Mouse (Mus musculus) midbrain, embryonic 14.5 days (tissue): ENCODE data around the gene Dnm3. TPM values are rescaled to one million over a fixed set of nuclear protein-coding genes. Genes with fewer than 3 reads are reported as not detected.

ENCODE experiments used
- ATAC-seq: fragments of 200-750 bp; cut with Nextera tagmentation; 2 replicates; pipeline ENCODE4 v1.8.0; 2017; ENCODE audit warnings: moderate number of reproducible peaks, moderate library complexity; ENCODE audit not compliant: low FRiP score, low TSS enrichment
- DNase-seq: peaks from one replicate; pipeline ENCODE4 v3.0.0-alpha.2; 2015
- H3K27ac ChIP-seq: fragments of 300-500 bp; sonication (generic); replicated peaks from 2 replicates; pipeline ENCODE4 v1.5.1; 2014; ENCODE audit warnings: mild to moderate bottlenecking, low read depth, low read length, moderate library complexity
- H3K27me3 ChIP-seq: fragments of 300-500 bp; sonication (generic); 2 replicates; pipeline ENCODE4 v1.6.1; 2014; ENCODE audit warnings: low read length, control low read depth, mixed read lengths; ENCODE audit not compliant: control insufficient read depth, insufficient read depth
- H3K36me3 ChIP-seq: fragments of 300-500 bp; sonication (generic); 2 replicates; pipeline ENCODE4 v1.6.1; 2014; ENCODE audit warnings: low read length, control low read depth; ENCODE audit not compliant: control insufficient read depth, insufficient read depth
- H3K4me1 ChIP-seq: fragments of 300-500 bp; sonication (generic); 2 replicates; pipeline ENCODE4 v1.6.1; 2014; ENCODE audit warnings: mild to moderate bottlenecking, antibody characterized with exemption, low read length, control low read depth; ENCODE audit not compliant: control insufficient read depth, insufficient read depth
- H3K4me2 ChIP-seq: fragments of 300-500 bp; sonication (generic); 2 replicates; pipeline ENCODE4 v1.6.1; 2014; ENCODE audit warnings: mild to moderate bottlenecking, low read length, moderate library complexity
- H3K4me3 ChIP-seq: fragments of 300-500 bp; sonication (generic); replicated peaks from 2 replicates; pipeline ENCODE4 v1.5.1; 2014; ENCODE audit warnings: low read depth, low read length
- H3K9ac ChIP-seq: fragments of 300-500 bp; sonication (generic); replicated peaks from 2 replicates; pipeline ENCODE4 v1.6.1; 2014; ENCODE audit warnings: mild to moderate bottlenecking, low read length, moderate library complexity
- H3K9me3 ChIP-seq: fragments of 300-500 bp; sonication (generic); 2 replicates; pipeline ENCODE4 v1.6.1; 2016; ENCODE audit warnings: low read length, control low read depth, mixed read lengths; ENCODE audit not compliant: control insufficient read depth
- WGBS: fragments of 180-500 bp; shearing (Covaris S2); extraction: QIAGEN DNeasy Blood & Tissue Kit; methylation state at CpG from one replicate; pipeline ENCODE4 v1.1.7; 2014; 5-methylcytosine and 5-hydroxymethylcytosine counted together
- polyA plus RNA-seq: library from polyadenylated mRNA; unstranded; fragments of >200 nt; fragmentation: Nextera tagmentation; extraction: Ambion mirVana; gene quantifications from 2 replicates; pipeline ENCODE4 v1.2.1, GENCODE M21; 2014

Gene Dnm3
- polyA plus RNA-seq, 1 experiment from 2014 or later, result 62.0 TPM

DNA sequence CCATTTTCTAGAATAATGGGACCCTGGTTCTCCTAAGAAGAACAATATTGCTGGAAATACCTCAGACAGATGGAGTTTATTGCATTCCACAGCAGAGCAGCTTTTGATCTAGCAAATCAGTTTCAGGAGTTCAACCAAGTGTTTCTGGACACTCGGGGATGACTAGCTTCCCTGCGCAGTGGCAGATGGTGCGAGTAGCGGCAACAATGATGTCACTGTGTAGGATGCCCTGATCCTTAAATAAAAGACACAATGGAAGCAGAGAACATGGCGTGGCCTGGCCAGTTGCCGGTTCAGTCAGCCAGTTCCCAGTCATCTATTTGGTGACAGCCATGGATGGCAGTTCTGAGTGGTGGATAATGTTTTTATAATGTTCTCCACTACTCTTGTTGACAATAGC is 400.4 kb downstream of the Dnm3 start:
- H3K9me3 ChIP-seq, result no peaks in the 10 kb centered on the region
- H3K4me3 ChIP-seq, result no peak overlapping the region
- H3K36me3 ChIP-seq, result no peaks in the 10 kb centered on the region
- no peak overlapping the region for H3K4me2 ChIP-seq
- WGBS, result 69% methylated on average over 6 of the region's 6 CpGs
- no peaks in the 10 kb centered on the region for H3K4me1 ChIP-seq
- no peak overlapping the region for H3K9ac ChIP-seq
- DNase-seq, result no peak
- no peaks in the 10 kb centered on the region for H3K27me3 ChIP-seq
- no peak for ATAC-seq
- H3K27ac ChIP-seq, result no peak overlapping the region

DNA sequence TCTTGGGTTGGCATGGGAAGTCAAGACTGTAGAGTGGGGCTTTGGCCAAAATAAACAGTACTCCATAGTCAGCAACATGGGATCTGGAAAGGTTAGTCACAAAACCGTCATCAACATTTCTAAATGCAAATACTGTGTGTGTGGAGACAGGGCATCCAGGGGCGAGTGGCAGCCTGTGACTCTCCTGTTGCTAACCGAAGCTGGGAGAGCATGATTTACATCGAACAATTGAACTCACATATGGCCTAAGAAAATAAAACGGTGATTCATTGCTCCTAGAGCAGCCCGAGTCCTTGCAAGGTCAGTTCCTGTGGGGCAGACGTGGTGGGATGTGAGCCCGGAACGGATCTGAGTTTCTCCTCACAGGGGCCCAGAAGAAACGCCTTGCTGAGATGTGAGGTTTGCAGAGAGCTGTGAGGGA is 401.2 kb downstream of the Dnm3 start:
- no peak for ATAC-seq
- Histone ChIP-seq H3K4me1 (no peaks in the 10 kb centered on the region), H3K36me3 (no peaks in the 10 kb centered on the region), H3K9ac (no peak overlapping the region), H3K9me3 (no peaks in the 10 kb centered on the region), H3K4me3 (no peak overlapping the region), H3K27ac (no peak overlapping the region), H3K4me2 (no peak overlapping the region), H3K27me3 (no peaks in the 10 kb centered on the region)
- WGBS, result 78% methylated on average over 10 of the region's 10 CpGs
- DNase-seq, result no peak

DNA sequence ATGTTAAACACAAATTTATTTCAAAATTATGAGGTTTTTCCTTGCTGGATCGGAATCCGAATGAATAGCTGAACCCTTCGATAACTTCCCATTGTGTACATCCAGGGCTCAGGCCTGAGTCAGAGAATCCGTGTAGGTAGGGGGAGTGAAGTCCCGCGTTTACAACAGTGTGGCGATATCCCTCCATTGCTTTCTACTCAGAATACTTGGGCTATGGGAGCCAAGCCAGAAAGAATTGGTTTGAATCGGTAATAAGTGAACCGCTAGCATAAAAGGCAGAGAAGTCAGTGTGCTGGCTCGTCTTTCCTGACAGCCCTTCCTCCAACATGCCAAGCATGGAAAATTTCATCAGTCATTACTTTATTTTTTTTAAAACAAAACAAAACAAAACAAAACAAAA is 402.0 kb downstream of the Dnm3 start:
- Histone ChIP-seq H3K4me3 (no peak overlapping the region), H3K36me3 (no peaks in the 10 kb centered on the region), H3K27ac (no peak overlapping the region), H3K4me2 (no peak overlapping the region), H3K4me1 (no peaks in the 10 kb centered on the region), H3K9me3 (no peaks in the 10 kb centered on the region), H3K27me3 (no peaks in the 10 kb centered on the region), H3K9ac (no peak overlapping the region)
- ATAC-seq (no peak), DNase-seq (no peak)
- 69% methylated on average over 10 of the region's 10 CpGs for WGBS

DNA sequence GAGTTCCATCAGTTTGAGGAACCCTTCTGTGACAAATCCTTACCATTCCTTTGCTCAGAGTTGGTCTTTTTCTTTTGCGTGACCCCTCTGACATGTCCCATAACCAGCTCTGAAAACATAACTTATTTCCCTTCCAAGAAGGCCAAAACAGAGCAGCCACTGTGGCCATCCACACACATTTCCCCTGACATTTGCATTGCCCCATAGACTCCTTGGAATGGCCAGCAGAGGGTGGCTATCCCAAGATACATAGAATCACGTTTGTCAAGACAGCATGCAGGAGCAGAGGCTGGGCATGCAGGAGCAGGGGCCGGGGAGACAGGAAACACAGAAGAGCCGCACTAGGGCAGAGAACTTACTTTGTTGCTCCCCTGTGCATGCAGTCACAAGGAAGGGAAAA is 402.4 kb downstream of the Dnm3 start:
- Histone ChIP-seq H3K27me3 (no peaks in the 10 kb centered on the region), H3K4me2 (no peak overlapping the region), H3K4me1 (no peaks in the 10 kb centered on the region), H3K36me3 (no peaks in the 10 kb centered on the region), H3K4me3 (no peak overlapping the region), H3K9me3 (no peaks in the 10 kb centered on the region), H3K9ac (no peak overlapping the region), H3K27ac (no peak overlapping the region)
- 69% methylated on average over 4 of the region's 4 CpGs for WGBS
- DNase-seq (no peak), ATAC-seq (no peak)

DNA sequence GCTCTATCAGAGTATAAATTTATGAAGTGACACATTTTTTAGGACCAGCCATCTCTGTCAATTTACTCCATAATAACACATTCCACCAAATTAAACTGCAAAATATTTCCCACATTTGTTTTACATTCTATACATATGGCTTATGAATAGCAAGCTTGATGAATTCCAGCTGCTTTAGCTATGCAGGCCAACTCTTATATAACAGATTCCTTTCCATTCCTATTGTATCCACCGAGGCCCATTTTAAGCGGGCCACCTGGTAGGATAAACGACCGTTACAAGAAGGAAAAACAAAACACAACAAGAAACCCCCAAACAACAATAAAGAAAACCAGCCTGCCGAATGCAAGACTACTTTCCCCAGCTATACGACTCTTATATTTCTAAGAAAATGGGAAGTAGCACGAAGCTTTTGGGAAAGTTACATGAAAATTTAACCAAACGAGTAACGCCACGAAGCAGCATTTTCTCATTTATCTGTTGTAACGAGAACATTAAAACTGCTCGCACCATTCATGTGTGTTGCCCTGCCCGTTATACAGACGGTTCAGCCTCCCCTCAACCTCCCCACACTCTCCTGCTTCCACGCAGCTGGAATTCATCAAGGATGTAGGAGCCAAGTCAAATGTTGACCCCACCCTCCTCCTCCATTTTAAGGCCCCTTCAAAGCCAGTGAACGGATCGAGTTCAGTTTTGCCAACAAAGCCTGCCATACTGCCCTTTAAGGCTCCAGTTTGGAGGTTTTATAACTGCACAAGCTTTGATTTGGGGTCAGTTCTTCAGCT is 403.0 kb downstream of the Dnm3 start:
- Histone ChIP-seq H3K4me3 (no peak overlapping the region), H3K9me3 (no peaks in the 10 kb centered on the region), H3K27me3 (no peaks in the 10 kb centered on the region), H3K9ac (no peak overlapping the region), H3K4me2 (no peak overlapping the region), H3K27ac (no peak overlapping the region), H3K4me1 (no peaks in the 10 kb centered on the region), H3K36me3 (no peaks in the 10 kb centered on the region)
- ATAC-seq, result no peak
- no peak for DNase-seq
- WGBS, result 83% methylated on average over 17 of the region's 17 CpGs

DNA sequence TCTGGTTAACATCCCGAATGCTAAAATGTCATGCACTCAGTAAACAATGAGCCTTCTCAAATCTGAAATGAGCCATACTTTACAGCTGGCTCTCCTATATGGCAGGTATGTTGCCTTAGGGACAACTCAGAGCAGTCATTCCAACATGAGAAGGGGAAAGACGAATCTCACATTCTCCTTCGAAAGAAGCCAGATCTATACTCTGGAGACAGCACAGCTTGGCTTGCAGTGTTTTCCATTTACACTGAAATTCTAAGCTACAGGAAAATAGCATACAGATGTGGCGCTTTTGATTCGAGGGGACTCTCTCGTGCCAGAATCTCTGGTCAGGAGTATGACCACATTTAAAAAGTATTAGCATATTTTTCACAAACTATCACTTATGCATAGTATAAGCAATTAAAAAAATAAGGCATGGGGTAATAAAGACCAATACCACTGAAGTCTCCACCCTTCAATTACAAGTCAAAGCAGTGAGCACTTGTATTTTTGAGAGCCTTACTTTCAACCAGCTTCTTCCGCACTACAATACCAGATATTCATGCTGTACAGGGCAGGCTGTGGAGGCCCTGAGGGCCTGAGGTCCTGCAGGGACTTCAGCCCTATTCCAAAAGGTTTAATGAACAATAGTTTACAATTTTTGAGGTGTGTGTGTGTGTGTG is 404.8 kb downstream of the Dnm3 start:
- Histone ChIP-seq H3K4me2 (no peak overlapping the region), H3K4me1 (no peaks in the 10 kb centered on the region), H3K27ac (no peak overlapping the region), H3K27me3 (no peaks in the 10 kb centered on the region), H3K36me3 (no peaks in the 10 kb centered on the region), H3K4me3 (no peak overlapping the region), H3K9ac (no peak overlapping the region), H3K9me3 (no peaks in the 10 kb centered on the region)
- no peak for DNase-seq
- ATAC-seq, result no peak
- 87% methylated on average over 7 of the region's 7 CpGs for WGBS

DNA sequence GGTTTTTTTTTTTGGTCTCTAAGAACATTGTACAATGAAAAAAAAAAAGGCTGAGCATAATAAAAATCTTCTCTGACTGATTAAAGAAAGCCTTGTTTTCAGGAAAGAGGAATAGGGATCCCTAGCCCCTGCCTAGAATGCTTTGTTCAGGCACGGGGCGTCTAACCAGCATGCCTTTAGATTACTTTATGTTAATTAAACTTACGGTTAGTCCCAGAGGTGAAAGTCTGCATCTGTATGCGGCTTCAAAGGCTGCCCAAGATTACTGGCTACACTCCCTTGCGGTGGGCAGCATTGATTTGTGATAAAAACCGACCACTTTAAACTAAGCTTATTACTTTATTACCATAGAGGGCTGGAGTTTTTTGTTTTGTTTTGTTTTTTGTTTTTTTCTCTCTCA is 424.2 kb downstream of the Dnm3 start:
- Histone ChIP-seq H3K9ac (no peak overlapping the region), H3K4me2 (peak overlapping the region; percentile 37), H3K27ac (peak overlapping the region; percentile 79), H3K9me3 (no peaks in the 10 kb centered on the region), H3K36me3 (no peaks in the 10 kb centered on the region), H3K4me1 (peaks cover 13% of the 10 kb centered on the region), H3K27me3 (no peaks in the 10 kb centered on the region), H3K4me3 (no peak overlapping the region)
- ATAC-seq, result peak; percentile 72; the same call in 1 of the 2 replicates
- WGBS, result 3% methylated on average over 6 of the region's 6 CpGs
- DNase-seq, result peak; percentile 75

DNA sequence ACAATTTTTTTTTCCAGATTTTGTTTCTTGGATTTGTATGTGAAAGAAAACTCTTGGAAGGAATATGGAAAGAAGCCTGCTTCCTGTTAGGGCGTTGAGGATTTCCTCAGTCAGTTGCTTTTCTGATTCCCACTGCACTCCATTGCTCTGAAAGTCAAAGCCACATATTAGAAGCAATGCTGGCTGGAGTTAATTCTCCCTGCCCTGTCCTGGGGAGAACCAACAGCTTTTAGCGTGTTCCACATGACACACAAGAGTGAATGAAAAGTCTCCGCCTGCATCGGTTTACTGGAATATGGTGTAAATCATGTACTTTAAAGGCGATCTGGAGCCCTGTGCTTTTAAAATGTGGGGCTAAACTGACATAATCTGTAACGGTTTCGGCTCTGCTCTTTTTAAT is 424.6 kb downstream of the Dnm3 start:
- Histone ChIP-seq H3K36me3 (no peaks in the 10 kb centered on the region), H3K4me1 (peaks cover 13% of the 10 kb centered on the region), H3K9ac (no peak overlapping the region), H3K27ac (peak overlapping the region; percentile 79), H3K27me3 (no peaks in the 10 kb centered on the region), H3K9me3 (no peaks in the 10 kb centered on the region), H3K4me3 (no peak overlapping the region), H3K4me2 (peak overlapping the region; percentile 37)
- ATAC-seq, result no peak
- peak; percentile 58 for DNase-seq
- WGBS, result 12% methylated on average over 7 of the region's 7 CpGs

DNA sequence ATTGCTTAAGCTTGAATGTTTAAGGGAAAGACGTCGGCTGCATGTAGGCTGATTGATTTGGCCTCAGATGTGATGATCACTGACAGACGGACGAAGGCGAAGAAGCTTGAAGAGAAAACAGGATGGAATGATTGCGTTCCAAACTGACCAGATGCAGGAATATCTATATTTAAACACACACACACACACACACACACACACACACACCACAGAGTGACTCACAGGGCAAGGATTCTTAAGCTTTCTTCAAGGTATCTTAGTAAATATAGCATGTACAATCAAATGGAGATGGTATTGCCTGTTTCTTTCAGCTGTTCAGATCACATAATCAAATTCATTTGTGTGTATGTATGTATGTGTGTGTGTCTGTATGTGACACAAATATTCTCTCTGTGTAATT is 425.1 kb downstream of the Dnm3 start:
- H3K9ac ChIP-seq, result no peak overlapping the region
- DNase-seq, result peak; percentile 25
- 49% methylated on average over 6 of the region's 6 CpGs for WGBS

More for the DNA sequence above, 425.1 kb downstream of the Dnm3 start:
- no peaks in the 10 kb centered on the region for H3K9me3 ChIP-seq
- peaks cover 13% of the 10 kb centered on the region for H3K4me1 ChIP-seq
- peak overlapping the region; percentile 79 for H3K27ac ChIP-seq
- no peaks in the 10 kb centered on the region for H3K36me3 ChIP-seq
- H3K4me3 ChIP-seq, result no peak overlapping the region
- no peak overlapping the region for H3K4me2 ChIP-seq
- ATAC-seq, result no peak
- no peaks in the 10 kb centered on the region for H3K27me3 ChIP-seq
